Mouse (Mus musculus) frontal cortex, postnatal 25 days (tissue): ENCODE results near the gene Ddx20.

Experiments used
- DNase-seq, 2 experiments: peaks; one replicate each; pipeline ENCODE4 v3.0.0; 2022; ENCODE audit warnings: low spot score in 2 of 2

Gene Ddx20

DNA sequence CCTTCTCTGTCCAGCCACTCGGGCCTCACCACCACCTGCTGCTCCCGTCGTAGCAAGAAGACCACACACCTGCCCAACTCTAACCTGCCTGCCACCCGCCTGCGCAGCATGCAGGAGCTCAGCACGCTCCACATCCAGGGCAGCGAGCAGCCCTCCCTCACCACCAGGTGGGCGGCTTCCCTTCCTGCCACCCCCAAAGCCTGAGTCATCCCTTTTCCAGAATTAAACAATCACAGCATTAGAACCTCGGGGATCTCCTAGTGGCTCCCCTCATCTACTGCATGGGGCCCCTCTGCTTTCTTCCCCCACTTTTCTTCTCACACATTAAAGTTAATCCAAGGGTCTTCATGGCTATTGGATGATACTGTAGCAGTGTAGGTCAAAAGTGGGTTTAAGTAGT, 19.2 kb downstream of the Ddx20 start:
- no peak for DNase-seq

DNA sequence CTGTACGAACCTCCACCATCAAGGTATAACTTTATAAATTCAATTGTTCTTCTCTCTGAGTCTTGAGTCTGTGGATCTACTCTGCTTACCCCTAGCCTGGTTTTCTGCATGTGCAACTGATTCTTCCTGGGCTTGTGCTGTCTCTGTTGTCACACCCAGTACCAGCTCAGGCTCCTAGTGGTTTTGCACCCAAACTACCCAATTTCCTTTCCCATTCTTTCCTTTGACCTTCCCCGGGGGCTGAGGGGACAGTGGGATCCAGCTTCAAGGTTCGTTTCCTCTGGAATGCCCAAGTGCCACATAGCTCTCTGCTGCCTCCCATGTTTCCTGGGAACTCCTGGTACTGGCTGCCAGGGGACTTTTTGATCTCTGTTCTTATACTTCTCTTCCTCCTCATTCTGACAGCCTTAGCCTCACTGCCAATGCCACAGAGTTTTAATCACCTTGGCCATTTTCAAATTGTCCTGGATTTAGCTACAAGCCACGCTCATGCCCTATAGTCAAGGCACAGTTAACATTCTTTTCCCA, 20.3 kb downstream of the Ddx20 start:
- DNase-seq, result no peak

DNA sequence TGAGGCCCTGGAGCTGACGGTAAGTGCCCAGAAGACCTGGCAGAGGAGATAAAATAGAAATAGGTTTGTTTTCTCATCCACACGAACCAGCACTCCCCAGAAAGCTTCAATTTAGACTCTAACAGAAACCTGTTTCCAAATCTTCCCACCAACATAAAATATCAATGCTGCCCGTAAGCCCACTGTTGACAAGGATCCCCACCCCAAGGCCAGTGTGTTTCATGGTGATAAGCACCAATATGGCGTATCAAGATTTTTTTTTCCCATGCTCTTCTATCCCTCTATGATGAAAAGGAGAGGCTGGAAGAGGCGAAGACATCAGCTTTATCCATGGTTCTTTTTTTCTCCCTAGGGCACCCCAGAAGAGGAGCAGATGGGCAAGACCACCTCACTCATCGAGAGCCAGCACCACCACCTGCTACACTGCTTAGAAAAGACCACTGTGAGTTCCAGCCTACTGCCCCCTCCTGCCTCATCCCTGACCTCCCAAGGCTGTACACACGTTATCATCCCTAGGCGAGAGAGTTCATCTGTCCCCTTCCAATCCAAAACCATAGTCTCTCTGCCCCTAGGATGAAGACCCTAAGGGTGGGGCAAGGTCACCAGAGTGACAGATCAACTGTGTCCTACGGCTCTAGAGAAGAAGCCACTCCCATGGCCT, 22.1 kb downstream of the Ddx20 start:
- DNase-seq, result no peak

DNA sequence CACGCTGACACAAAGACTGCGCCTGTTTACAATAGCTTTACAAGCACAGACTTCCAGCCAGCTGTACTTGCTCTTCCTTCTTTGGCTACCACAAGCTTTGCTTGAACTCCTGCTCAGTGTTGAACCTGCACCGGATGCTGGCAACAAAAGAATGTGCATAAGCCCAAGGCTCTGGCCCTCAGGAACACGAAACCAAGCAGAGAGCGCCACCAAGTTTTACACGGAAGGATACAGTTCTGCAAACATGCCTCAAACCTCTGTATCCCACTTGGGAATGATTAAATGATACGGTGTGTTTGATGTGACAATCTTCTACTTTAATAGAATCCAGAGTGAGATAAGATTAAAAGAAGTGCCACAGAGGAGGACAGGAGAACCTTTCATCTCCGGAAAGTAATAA, 24.3 kb downstream of the Ddx20 start:
- DNase-seq, result no peak

DNA sequence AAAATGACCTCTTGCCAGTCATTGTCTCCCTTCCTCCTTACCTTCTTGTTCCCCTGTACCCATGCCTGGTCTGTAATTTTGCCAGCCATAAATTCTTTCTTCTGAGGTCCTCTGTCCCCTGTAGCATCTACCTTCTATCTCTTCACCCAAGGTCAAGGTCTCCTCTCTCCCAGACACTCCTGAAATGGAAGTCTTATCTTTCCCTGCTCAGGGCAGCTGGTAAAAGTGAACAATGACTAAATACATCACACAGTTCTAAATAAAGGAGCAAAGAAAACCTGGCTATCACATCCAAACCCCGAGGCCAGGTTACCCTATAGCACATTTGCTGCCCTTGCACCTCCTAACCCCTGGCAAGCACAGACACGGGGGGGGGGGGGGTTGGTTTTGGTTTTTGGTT, 26.8 kb downstream of the Ddx20 start:
- no peak for DNase-seq

DNA sequence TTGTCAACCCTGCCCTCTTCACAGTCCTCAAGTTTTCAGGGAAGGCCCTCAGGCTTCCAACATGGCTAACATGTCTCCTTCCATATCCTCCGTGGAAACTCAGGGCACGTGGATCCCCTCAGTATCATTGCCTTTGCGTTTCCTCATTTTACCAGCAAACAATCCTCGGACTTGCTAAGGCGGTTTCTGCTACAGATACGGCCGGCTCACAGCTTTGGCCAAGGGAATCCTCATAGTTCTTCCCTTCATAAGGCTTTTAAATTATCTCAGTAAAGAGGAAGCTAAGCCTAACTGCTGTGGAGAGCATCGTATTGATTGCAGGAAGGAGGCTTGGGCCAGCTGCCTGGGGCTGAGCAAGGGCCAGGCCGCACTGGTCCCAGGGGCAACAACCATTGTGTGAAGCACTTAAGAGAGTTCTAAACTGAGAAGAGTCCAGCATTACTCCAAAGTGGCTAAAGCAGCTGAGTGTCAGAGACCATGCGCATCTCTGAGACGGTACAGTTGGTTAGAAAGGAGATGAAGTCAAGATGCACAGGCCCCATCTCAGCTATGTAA, 32.3 kb downstream of the Ddx20 start:
- no peak for DNase-seq

DNA sequence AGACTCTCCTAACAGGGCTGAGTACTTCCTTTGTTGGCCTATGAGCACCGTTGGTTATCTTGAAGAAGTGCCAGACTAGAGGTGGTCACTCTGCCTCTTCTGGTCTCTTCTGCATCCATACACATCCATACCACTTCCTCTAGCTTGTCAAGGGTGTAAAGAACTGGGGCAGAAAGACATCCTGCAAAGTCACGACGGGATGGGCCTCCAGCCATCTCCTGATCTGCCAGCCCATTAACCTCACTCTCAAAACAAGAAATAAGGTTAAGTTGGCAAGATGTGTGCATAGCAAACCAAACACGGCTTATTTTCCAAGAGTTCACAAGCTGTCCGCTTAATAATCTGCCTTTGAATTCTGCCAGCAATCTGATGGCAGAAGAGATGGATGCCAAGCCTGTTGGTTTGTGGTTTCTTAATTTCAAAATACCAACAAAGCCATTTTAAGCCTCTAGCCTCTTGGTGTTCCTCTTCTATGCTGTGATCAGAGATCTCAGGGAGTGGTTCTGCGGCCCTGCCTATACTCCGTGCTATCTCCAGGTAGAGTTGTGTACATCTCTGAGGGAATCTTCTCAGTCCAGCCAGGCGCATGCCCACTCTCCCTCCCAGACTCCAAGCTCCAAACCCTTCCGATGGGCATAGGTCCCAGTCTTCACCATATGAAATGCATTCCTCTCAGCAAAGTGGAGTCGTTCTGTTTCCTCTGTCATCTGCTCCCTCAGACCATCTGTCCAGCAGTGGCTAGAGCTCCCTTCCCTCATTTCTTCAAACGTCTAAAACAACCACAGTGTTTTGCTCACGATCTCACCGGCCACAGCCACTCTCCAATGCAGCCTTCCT, 33.6 kb downstream of the Ddx20 start:
- no peak for DNase-seq

DNA sequence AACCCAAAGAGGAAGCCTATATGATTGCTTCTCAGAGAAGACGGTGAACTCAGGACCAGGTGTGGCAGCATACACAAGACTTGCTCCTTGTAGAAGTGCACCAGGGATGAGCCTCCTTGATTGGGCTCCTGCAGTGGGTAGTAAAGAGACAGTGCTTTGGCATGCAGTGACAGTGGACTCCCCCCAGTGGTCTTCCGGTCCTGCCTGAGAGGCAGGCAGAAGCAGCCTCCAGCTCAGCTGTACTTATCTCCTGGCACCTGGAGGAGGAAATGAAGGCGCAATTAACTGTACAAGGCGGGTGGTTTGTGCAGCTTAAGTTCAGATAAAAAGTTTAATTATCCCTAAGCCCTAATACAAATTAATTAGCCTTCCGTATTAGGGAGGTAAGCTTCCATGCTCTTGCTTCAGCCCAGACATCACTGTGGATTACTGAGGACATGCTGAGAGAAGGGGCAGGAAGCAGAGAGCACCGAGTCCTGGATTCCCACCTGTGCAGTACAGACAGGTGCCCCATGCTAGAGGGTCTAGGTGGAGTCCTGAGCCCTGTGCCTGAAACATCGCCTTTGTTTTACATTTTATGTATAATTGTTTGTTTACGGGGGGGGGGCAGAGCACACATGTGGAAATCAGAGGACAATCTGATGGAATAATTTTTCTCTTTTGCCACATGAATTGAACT, 38.3 kb downstream of the Ddx20 start:
- DNase-seq, result no peak

DNA sequence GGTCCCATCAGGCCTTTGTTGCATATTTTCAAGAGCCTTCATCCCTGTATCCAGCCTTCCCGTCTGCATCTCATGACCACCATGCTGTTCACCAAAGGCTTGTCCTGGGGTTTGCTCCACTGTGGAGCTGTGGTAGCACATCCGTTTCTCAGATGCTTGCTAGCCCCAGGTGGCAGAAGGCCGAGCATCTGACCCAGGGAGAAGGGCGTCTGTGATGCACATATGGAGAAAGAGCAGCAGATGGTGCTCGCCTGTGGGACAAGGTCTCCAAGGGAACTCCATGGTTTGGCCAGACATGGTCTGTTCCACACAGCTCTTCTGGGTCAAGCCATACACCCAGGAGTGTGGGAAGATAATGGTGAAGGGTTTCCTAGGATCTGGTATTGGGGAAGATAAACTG, 43.8 kb downstream of the Ddx20 start:
- no peak for DNase-seq

DNA sequence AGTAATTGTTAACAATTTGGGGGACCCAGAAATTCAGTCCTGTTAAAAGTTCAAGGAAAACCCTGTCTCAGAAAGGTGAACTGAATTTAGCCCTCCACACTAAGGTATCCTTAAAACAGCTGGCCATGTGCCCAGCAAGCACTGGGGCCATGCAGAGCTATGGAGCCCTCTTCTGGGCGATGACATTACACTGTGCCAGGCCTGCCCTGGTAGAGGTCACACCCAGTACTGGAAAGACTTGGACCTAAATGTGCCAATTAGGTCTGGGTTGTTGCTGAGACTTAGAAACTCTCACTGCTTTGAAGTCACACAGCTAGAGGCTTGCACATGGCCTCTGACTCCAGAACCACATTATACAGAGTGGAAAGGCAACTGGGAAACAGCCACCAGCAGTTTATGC, 45.2 kb downstream of the Ddx20 start:
- peak in 1 of 2 experiments; percentile 21 for DNase-seq

DNA sequence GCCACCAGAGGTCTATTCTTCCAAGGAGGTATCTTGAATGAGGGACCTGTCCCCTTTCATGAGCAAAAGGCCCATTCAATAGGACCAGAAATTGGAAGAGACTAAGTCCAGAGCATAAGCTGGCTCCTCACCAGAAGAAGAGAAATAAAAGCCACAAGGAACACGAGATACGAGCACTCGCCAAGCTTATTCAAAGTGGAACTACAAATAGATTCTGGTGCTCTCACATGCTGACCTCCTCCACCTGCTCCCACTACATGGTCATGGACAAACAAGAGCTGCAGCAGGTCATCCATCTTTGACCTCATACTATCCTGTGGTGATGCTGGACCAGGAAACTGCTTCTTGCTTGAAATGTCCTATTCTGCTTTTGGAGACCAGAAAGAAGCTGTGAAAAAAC, 54.4 kb downstream of the Ddx20 start:
- DNase-seq, result no peak

DNA sequence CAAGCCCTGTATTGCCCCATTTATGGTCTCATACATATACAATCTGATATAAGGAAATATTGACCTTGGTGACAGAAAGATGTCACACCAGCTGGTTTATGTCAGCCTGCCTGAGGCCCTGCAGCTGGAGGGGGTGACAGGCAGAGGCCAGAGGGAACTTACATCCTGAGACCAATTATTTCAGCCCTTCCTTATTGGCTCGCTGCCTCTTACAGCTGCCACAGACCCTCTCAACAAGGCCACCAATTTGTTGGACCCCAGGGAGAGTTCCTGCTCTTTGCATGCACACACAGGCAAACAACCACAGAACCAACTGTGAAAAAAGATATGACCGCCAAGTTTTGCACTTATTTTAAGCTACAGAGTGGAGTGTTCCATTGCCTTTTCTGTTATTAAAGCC, 55.1 kb downstream of the Ddx20 start:
- DNase-seq, result no peak
